In the genomic region with DNA sequence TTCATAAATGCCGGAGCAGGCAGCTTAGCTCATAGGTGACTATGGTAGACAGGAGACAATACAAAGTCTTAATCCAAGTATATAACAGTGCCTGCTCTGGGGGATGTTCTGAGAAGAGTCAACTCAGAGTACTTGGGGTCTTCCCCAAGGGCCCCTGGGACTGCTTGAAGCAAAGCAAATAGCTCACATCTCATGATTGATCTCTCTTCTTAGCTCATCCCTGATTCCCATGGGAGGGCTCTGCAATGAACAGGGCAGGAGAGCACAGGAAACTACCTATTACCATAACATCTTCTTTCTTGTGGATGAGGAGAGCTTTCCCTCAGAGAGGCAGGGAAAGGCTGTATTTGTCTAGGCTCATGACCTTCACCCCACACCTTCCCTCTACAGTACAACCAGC, we compare ENCODE assay signal across 23 mouse cellular contexts. TPM values are rescaled to one million over a fixed set of nuclear protein-coding genes. Genes with fewer than 3 reads are reported as not detected.
A peak's percentile ranks its signal among the peaks of the same experiment; 100 is the strongest.
DNase-seq lines count a peak whose midpoint lies in the region; TF ChIP-seq lines count a peak whose summit lies in the region.
"Had no signal": no experiment of that assay in that cellular context is flagged by ENCODE, and none has a peak within 500 bp of the region (broad histone marks: within the 10 kb centered on the region; RNA-seq: fewer than 3 reads in every experiment).

No protein-coding gene starts in this region.

- no peak for TF ChIP-seq CTCF in CH12.LX (conservative IDR thresholded peaks at IDR 0.05 in 1 of 2, IDR thresholded peaks at IDR 0.05 in 1 of 2; ENCODE audit: low read depth in 2 of 2, low read length in 2 of 2)

- H3K27me3 ChIP-seq in CH12.LX (replicated peaks): no peaks in the 10 kb centered on the region
- H3K27me3 ChIP-seq: Patski had no signal

- TF ChIP-seq RAD21 in CH12.LX (IDR thresholded peaks at IDR 0.05; ENCODE audit: low read depth, low read length): no peak

- H3K4me3 ChIP-seq in CH12.LX (replicated peaks in 1 of 3; ENCODE audit: low read depth in 2 of 3, low read length in 2 of 3, poor library complexity in 1 of 3): peak overlapping the region in 1 of 3 experiments; percentile 60

- TF ChIP-seq EP300 in CH12.LX (IDR thresholded peaks at IDR 0.05; ENCODE audit: low read length): peak; percentile 58

- H3K9me3 ChIP-seq in CH12.LX (replicated peaks; ENCODE audit: low read length): no peaks in the 10 kb centered on the region
- H3K9me3 ChIP-seq: G1E had no signal

- DNase-seq in CH12.LX (ENCODE audit: extremely low read depth): peak; percentile 81
- no peak for DNase-seq in heart, adult 18-20 months
- DNase-seq: adrenal gland, adult 2 months; adrenal gland, adult 8-10 months; adrenal gland, postnatal 10 days; adrenal gland, postnatal 14 days; adrenal gland, postnatal 25 days; adrenal gland, postnatal 36 days; B cell, adult 2 months; cerebellum, adult 11 months; cerebellum, adult 11-12 months; cerebellum, adult 18-20 months; cerebellum, adult 2 months; cerebellum, adult 8-10 months had no signal

- in situ Hi-C loops in CH12.LX (cut with MboI; ENCODE audit: low pct_ligation_motif_present, low pct_unique_long_range_greater_than_20kb, low sequenced_read_pairs): no loop called here

- no peaks in the 10 kb centered on the region for H3K79me2 ChIP-seq in CH12.LX (replicated peaks; ENCODE audit: control insufficient read depth, extremely low read depth, insufficient read depth, poor library complexity, severe bottlenecking)

- H3K4me1 ChIP-seq in CH12.LX (ENCODE audit: control insufficient read depth in 1 of 2, insufficient read depth in 2 of 2): peaks cover 53 to 63% of the 10 kb centered on the region in 2 experiments

- dilution Hi-C loops in CH12.LX (cut with MboI; ENCODE audit: extremely low pct_ligation_motif_present, extremely low pct_unique_long_range_greater_than_20kb, low sequenced_read_pairs): no loop called here

- peak overlapping the region; percentile 31; the same call in 1 of the 2 replicates for H3K4me2 ChIP-seq in CH12.LX (ENCODE audit: insufficient read depth, low read depth, poor library complexity, severe bottlenecking)

- no peak overlapping the region for H3K27ac ChIP-seq in CH12.LX (ENCODE audit: insufficient read depth, low read depth)

- TF ChIP-seq POLR2A in CH12.LX (IDR thresholded peaks at IDR 0.05; ENCODE audit: low read depth, low read length): no peak

- H3K9ac ChIP-seq in CH12.LX (ENCODE audit: insufficient read depth, low read depth): no peak overlapping the region

- peaks cover 3 to 48% of the 10 kb centered on the region in 2 experiments for H3K36me3 ChIP-seq in CH12.LX (replicated peaks in 1 of 2; ENCODE audit: control insufficient read depth in 1 of 2, insufficient read depth in 1 of 2, low read length in 1 of 2)
- H3K36me3 ChIP-seq: G1E had no signal

TF ChIP-seq in CH12.LX, 34 proteins besides CTCF, POLR2A, EP300 and RAD21:
- TF ChIP-seq SMC3 (IDR thresholded peaks at IDR 0.05; ENCODE audit: low read depth, low read length) (no peak), KAT2A (IDR thresholded peaks at IDR 0.05; ENCODE audit: insufficient replicate concordance, low read length) (0 out of 2 replicates have a peak, but pooled peaks have one; percentile 35), POLR2AphosphoS2 (IDR thresholded peaks at IDR 0.05; ENCODE audit: low read depth, low read length) (no peak), HCFC1 (IDR thresholded peaks at IDR 0.05; ENCODE audit: low read depth, low read length) (no peak), CHD2 (IDR thresholded peaks at IDR 0.05; ENCODE audit: low read length) (no peak), ELF1 (IDR thresholded peaks at IDR 0.05; ENCODE audit: low read depth, low read length) (no peak), BHLHE40 (IDR thresholded peaks at IDR 0.05; ENCODE audit: low read depth, low read length) (no peak), TCF12 (IDR thresholded peaks at IDR 0.05; ENCODE audit: low read depth, low read length) (peak; percentile 24; the same call in 1 of the 2 replicates), RCOR1 (conservative IDR thresholded peaks at IDR 0.05; ENCODE audit: low read depth, low read length) (no peak), GABPA (IDR thresholded peaks at IDR 0.05; ENCODE audit: insufficient replicate concordance, low read depth, low read length) (no peak), JUN (IDR thresholded peaks at IDR 0.05; ENCODE audit: insufficient read depth, low read depth, low read length) (no peak), USF1 (IDR thresholded peaks at IDR 0.05; ENCODE audit: low read depth, low read length) (no peak), IRF4 (IDR thresholded peaks at IDR 0.05; ENCODE audit: low read depth, low read length) (peak; percentile 57), PAX5 (IDR thresholded peaks at IDR 0.05; ENCODE audit: low read length) (no peak), MEF2A (IDR thresholded peaks at IDR 0.05; ENCODE audit: borderline replicate concordance, low read depth, low read length) (peak; percentile 50; the same call in 1 of the 2 replicates), NELFE (IDR thresholded peaks at IDR 0.05; ENCODE audit: low read depth, low read length) (no peak), MYC (IDR thresholded peaks at IDR 0.05; ENCODE audit: low read depth, low read length) (no peak), MAX (IDR thresholded peaks at IDR 0.05; ENCODE audit: low read length) (no peak), ZNF384 (IDR thresholded peaks at IDR 0.05; ENCODE audit: low read depth, low read length) (no peak), ZKSCAN1 (IDR thresholded peaks at IDR 0.05; ENCODE audit: borderline replicate concordance, low read depth, low read length) (no peak), JUND (conservative IDR thresholded peaks at IDR 0.05; ENCODE audit: low read depth, low read length) (no peak), UBTF (IDR thresholded peaks at IDR 0.05; ENCODE audit: low read depth, low read length) (no peak), MAZ (IDR thresholded peaks at IDR 0.05; ENCODE audit: low read depth, low read length) (no peak), TBP (conservative IDR thresholded peaks at IDR 0.05; ENCODE audit: low read depth, low read length) (no peak), ZMIZ1 (IDR thresholded peaks at IDR 0.05; ENCODE audit: low read depth, low read length) (no peak), ZC3H11A (IDR thresholded peaks at IDR 0.05; ENCODE audit: low read depth, low read length) (no peak), USF2 (conservative IDR thresholded peaks at IDR 0.05; ENCODE audit: low read depth, low read length) (no peak), ETS1 (conservative IDR thresholded peaks at IDR 0.05; ENCODE audit: low read depth, low read length) (peak; percentile 54; the same call in 1 of the 2 replicates), E2F4 (IDR thresholded peaks at IDR 0.05; ENCODE audit: insufficient replicate concordance, low read depth, low read length) (no peak), CHD1 (IDR thresholded peaks at IDR 0.05; ENCODE audit: low read depth, low read length) (no peak), SIN3A (IDR thresholded peaks at IDR 0.05; ENCODE audit: low read length) (no peak), NRF1 (IDR thresholded peaks at IDR 0.05; ENCODE audit: low read depth, low read length) (no peak), MAFK (IDR thresholded peaks at IDR 0.05; ENCODE audit: insufficient replicate concordance, low read length) (no peak), MXI1 (IDR thresholded peaks at IDR 0.05; ENCODE audit: low read depth, low read length) (no peak)

RNA-seq across cellular contexts. Expression of gene Gm9195, which starts 32.7 kb away (rescaled TPM):
- 2.0 and 2.2 TPM in 2 replicates for total RNA-seq in CH12.LX (2012; rRNA removed)
- total RNA-seq in CH12.LX (2014; rRNA removed): 1.1 TPM in 2 replicates
- polyA plus RNA-seq in CH12.LX (2012; ENCODE audit: insufficient read length, low read depth): 5.2 and 6.0 TPM in 2 replicates
- total RNA-seq in heart, adult 18-20 months (2021): not detected
- total RNA-seq: adrenal gland, adult 18-20 months; adrenal gland, adult 2 months; adrenal gland, adult 8-10 months; adrenal gland, postnatal 10 days; adrenal gland, postnatal 14 days; adrenal gland, postnatal 25 days; adrenal gland, postnatal 36 days; adrenal gland, postnatal 4 days; ES-E14; MEL had no signal
- polyA plus RNA-seq: adrenal gland, adult 2 months; brain, embryonic 14.5 days; C2C12; CD4-positive, CD25-positive, alpha-beta regulatory T cell, adult 4 months; cerebellum, adult 2 months; G1E; Patski had no signal
